Mouse (Mus musculus): Measurements from ENCODE around the gene Wdr43.

Gene Wdr43

GRCm38 (mm10) chr17:71707715-71708114 lies 92.0 kb downstream of the Wdr43 start:
- DNase-seq: no peak
